In genomic region chr2:116101221-116101620, GRCm38 (mm10) we compare ENCODE assay signal across 9 mouse cellular contexts. TPM values are rescaled to one million over a fixed set of nuclear protein-coding genes. Genes with fewer than 3 reads are reported as not detected.
DNase-seq lines count a peak whose midpoint lies in the region; ATAC-seq and TF ChIP-seq lines count a peak whose summit lies in the region.
"Had no signal": no experiment of that assay in that cellular context is flagged by ENCODE, and none has a peak within 500 bp of the region (broad histone marks: within the 10 kb centered on the region; RNA-seq: fewer than 3 reads in every experiment).

No protein-coding gene starts in this region.

- H3K4me3 ChIP-seq in gastrocnemius, adult 2 months: no peak overlapping the region
- no peak overlapping the region for H3K4me3 ChIP-seq in kidney, postnatal 0 days (replicated peaks; ENCODE audit: low read depth, low read length)
- H3K4me3 ChIP-seq: neural tube, embryonic 13.5 days had no signal

- ATAC-seq in kidney, postnatal 0 days (replicated peaks; ENCODE audit: low FRiP score, low read depth): no peak
- no peak for ATAC-seq in erythroblast, adult 5-6 weeks (replicated peaks; ENCODE audit: low FRiP score, poor library complexity, severe bottlenecking)

- H3K9me3 ChIP-seq in kidney, postnatal 0 days (replicated peaks; ENCODE audit: low read length): no peaks in the 10 kb centered on the region
- H3K9me3 ChIP-seq: neural tube, embryonic 13.5 days had no signal

- no peaks in the 10 kb centered on the region for H3K36me3 ChIP-seq in kidney, postnatal 0 days (ENCODE audit: insufficient read depth, low read length)
- H3K36me3 ChIP-seq: neural tube, embryonic 13.5 days had no signal

- no peak for TF ChIP-seq POLR2A in brain, embryonic 14.5 days (IDR thresholded peaks at IDR 0.05; ENCODE audit: borderline replicate concordance, extremely low read depth, insufficient read depth, insufficient read length, poor library complexity, severe bottlenecking)

- TF ChIP-seq CTCF in gastrocnemius, adult 2 months (IDR thresholded peaks at IDR 0.05): peak; percentile 74
- TF ChIP-seq CTCF in brain, embryonic 14.5 days (IDR thresholded peaks at IDR 0.05; ENCODE audit: borderline replicate concordance, extremely low read depth, insufficient read depth, insufficient read length): peak; percentile 55; the same call in 1 of the 2 replicates
- TF ChIP-seq CTCF in kidney, postnatal 0 days (IDR thresholded peaks at IDR 0.05; ENCODE audit: low read depth): peak; percentile 79

- intact Hi-C loops in gastrocnemius, adult 2 months (cut with DNase I): loop anchor here (10.0 kb wide), 2 partner anchors 246 to 586 kb away; no protein-coding TSS in a partner anchor

- 0 out of 2 replicates have a peak, but pooled peaks cover 3% of the 10 kb centered on the region for H3K4me1 ChIP-seq in kidney, postnatal 0 days (replicated peaks; ENCODE audit: insufficient read depth, low read length)
- H3K4me1 ChIP-seq: neural tube, embryonic 13.5 days had no signal

- H3K27me3 ChIP-seq in kidney, postnatal 0 days (ENCODE audit: insufficient read depth, low read length): no peaks in the 10 kb centered on the region
- H3K27me3 ChIP-seq: neural tube, embryonic 13.5 days had no signal

- H3K9ac ChIP-seq in kidney, postnatal 0 days (ENCODE audit: low read depth, low read length): no peak overlapping the region
- H3K9ac ChIP-seq: neural tube, embryonic 13.5 days had no signal

- H3K4me2 ChIP-seq in kidney, postnatal 0 days (ENCODE audit: low read length): no peak overlapping the region
- H3K4me2 ChIP-seq: neural tube, embryonic 13.5 days had no signal

- DNase-seq in gastrocnemius, adult 2 months: peak; percentile 33
- DNase-seq in gastrocnemius, postnatal 25 days: no peak
- peak; percentile 59 for DNase-seq in right cerebral cortex, postnatal 14 days
- DNase-seq in right cerebral cortex, postnatal 25 days: no peak
- peak; percentile 56 for DNase-seq in brain, embryonic 14.5 days (ENCODE audit: low read depth)
- DNase-seq in kidney, postnatal 0 days (ENCODE audit: low spot score): peak; percentile 77
- peak; percentile 62 for DNase-seq in mesoderm, embryonic 11.5 days (ENCODE audit: low read depth, low spot score)

- no peak overlapping the region for H3K27ac ChIP-seq in gastrocnemius, adult 2 months
- no peak overlapping the region for H3K27ac ChIP-seq in kidney, postnatal 0 days
- H3K27ac ChIP-seq: neural tube, embryonic 13.5 days had no signal

RNA-seq across cellular contexts. Expression of gene Meis2, which starts 35.6 kb away (rescaled TPM):
- 1 to 10 TPM in 1 of 2 experiments, under 1 TPM in 1; 0.84 to 1.3 TPM for total RNA-seq in gastrocnemius, adult 2 months (2021)
- total RNA-seq in gastrocnemius, postnatal 25 days (2021): 1 to 10 TPM; 1.5 to 2.0 TPM
- polyA plus RNA-seq in brain, embryonic 14.5 days (2012; rRNA removed): 134 and 209 TPM in 2 replicates
- 52.8 and 60.4 TPM in 2 replicates for polyA plus RNA-seq in kidney, postnatal 0 days (2015; fragmentation: Nextera tagmentation; extraction: Ambion mirVana)
- 0.63 TPM in 1 of 2 replicates, not detected in the other for total RNA-seq in erythroblast, adult 5-6 weeks (2015; ENCODE audit: low replicate concordance)
- not detected in 2 replicates for total RNA-seq in erythroblast, adult 5-6 weeks (2017; ENCODE audit: low replicate concordance)

Comparison
In these comparisons a context has a peak if more than half of its experiments do, and no peak if none do; other contexts are left out.
1. DNase-seq: peak in gastrocnemius, adult 2 months (single experiment), right cerebral cortex, postnatal 14 days (single experiment), brain, embryonic 14.5 days (single experiment), kidney, postnatal 0 days (single experiment) and mesoderm, embryonic 11.5 days (single experiment); none in gastrocnemius, postnatal 25 days (single experiment) and right cerebral cortex, postnatal 25 days (single experiment).
2. Peak in every context shown above with its lines, with median percentiles within 50 percentile points of each other: CTCF ChIP-seq.